Mouse (Mus musculus): ENCODE results near the gene Prss29.

Gene Prss29

GRCm38 (mm10) chr17:25341490-25341889 lies 23.0 kb downstream of the Prss29 start:
- no peak for DNase-seq (ENCODE audit: low spot score in 2 of 2)

- DNase-seq (ENCODE audit: low spot score in 2 of 2) = no peak
Measured at GRCm38 (mm10) chr17:25345462-25345861, 27.0 kb downstream of the Prss29 start, which contains the start of gene Tpsab1. TSS of gene Tpsab1 (minus strand) at chr17:25345562.

- DNase-seq (ENCODE audit: low spot score in 2 of 2) = no peak
Measured at GRCm38 (mm10) chr17:25361291-25361690, 42.8 kb downstream of the Prss29 start.

- DNase-seq (ENCODE audit: low spot score in 2 of 2) = peak in 1 of 2 experiments; percentile 23
Measured at GRCm38 (mm10) chr17:25363726-25364125, 45.3 kb downstream of the Prss29 start.

- no peak for DNase-seq (ENCODE audit: low spot score in 2 of 2)
Measured at GRCm38 (mm10) chr17:25366005-25366404, 47.6 kb downstream of the Prss29 start, which contains the start of gene Tpsb2. TSS of gene Tpsb2 (plus strand) at chr17:25366305.

- DNase-seq (ENCODE audit: low spot score in 2 of 2) = no peak
Measured at GRCm38 (mm10) chr17:25368973-25369372, 50.5 kb downstream of the Prss29 start, which contains the start of gene Tpsg1. TSS of gene Tpsg1 (plus strand) at chr17:25369273.

Measured in cerebellum, postnatal 4 days (tissue).